32 mouse cellular contexts compared by ENCODE assay signal in genomic region chr4:95489059-95489458, GRCm38 (mm10).
DNase-seq lines count a peak whose midpoint lies in the region; ATAC-seq lines count a peak whose summit lies in the region.
"Had no signal": no experiment of that assay in that cellular context is flagged by ENCODE, and none has a peak within 500 bp of the region (broad histone marks: within the 10 kb centered on the region; RNA-seq: fewer than 3 reads in every experiment).

No protein-coding gene starts in this region.

- H3K9me3 ChIP-seq in liver, embryonic 16.5 days (replicated peaks; ENCODE audit: control insufficient read depth, low read length), result no peaks in the 10 kb centered on the region
- no peaks in the 10 kb centered on the region for H3K9me3 ChIP-seq in liver, embryonic 12.5 days (replicated peaks)
- no peaks in the 10 kb centered on the region for H3K9me3 ChIP-seq in intestine, embryonic 15.5 days
- no peaks in the 10 kb centered on the region for H3K9me3 ChIP-seq in heart, embryonic 10.5 days
- H3K9me3 ChIP-seq: heart, embryonic 15.5 days; hindbrain, embryonic 12.5 days; liver, embryonic 13.5 days; midbrain, embryonic 10.5 days; midbrain, embryonic 15.5 days; neural tube, embryonic 15.5 days; stomach, embryonic 15.5 days had no signal

- 0 out of 2 replicates have a peak, but pooled peaks have one; percentile 27 for ATAC-seq in liver, embryonic 16.5 days (ENCODE audit: low read depth)
- ATAC-seq in liver, embryonic 12.5 days, result no peak
- ATAC-seq in intestine, embryonic 15.5 days, result 0 out of 2 replicates have a peak, but pooled peaks have one; percentile 29
- ATAC-seq: forebrain, embryonic 16.5 days; hindbrain, postnatal 0 days; midbrain, embryonic 15.5 days; Patski had no signal

- H3K4me2 ChIP-seq in liver, embryonic 16.5 days (ENCODE audit: low read depth, low read length), result no peak overlapping the region
- no peak overlapping the region for H3K4me2 ChIP-seq in liver, embryonic 12.5 days
- H3K4me2 ChIP-seq in intestine, embryonic 15.5 days (replicated peaks), result no peak overlapping the region
- H3K4me2 ChIP-seq: heart, embryonic 15.5 days; hindbrain, embryonic 12.5 days; liver, embryonic 13.5 days; midbrain, embryonic 15.5 days; neural tube, embryonic 15.5 days; stomach, embryonic 15.5 days had no signal

- no peaks in the 10 kb centered on the region for H3K4me1 ChIP-seq in liver, embryonic 16.5 days (ENCODE audit: control insufficient read depth, low read depth, low read length)
- peaks cover 8% of the 10 kb centered on the region; the same call in 1 of the 2 replicates for H3K4me1 ChIP-seq in liver, embryonic 12.5 days
- H3K4me1 ChIP-seq in intestine, embryonic 15.5 days (replicated peaks), result peaks cover 3% of the 10 kb centered on the region; the same call in 1 of the 2 replicates
- H3K4me1 ChIP-seq in heart, embryonic 10.5 days, result peaks cover 14% of the 10 kb centered on the region
- H3K4me1 ChIP-seq: heart, embryonic 15.5 days; hindbrain, embryonic 12.5 days; midbrain, embryonic 10.5 days; midbrain, embryonic 15.5 days; neural tube, embryonic 15.5 days had no signal

- no peaks in the 10 kb centered on the region for H3K27me3 ChIP-seq in liver, embryonic 16.5 days (ENCODE audit: control insufficient read depth, insufficient read depth, low read depth, low read length)
- H3K27me3 ChIP-seq in liver, embryonic 12.5 days (replicated peaks), result no peaks in the 10 kb centered on the region
- no peaks in the 10 kb centered on the region for H3K27me3 ChIP-seq in intestine, embryonic 15.5 days (replicated peaks)
- H3K27me3 ChIP-seq in heart, embryonic 10.5 days (ENCODE audit: insufficient read depth, poor library complexity, severe bottlenecking), result no peaks in the 10 kb centered on the region
- H3K27me3 ChIP-seq: CH12.LX; heart, embryonic 15.5 days; hindbrain, embryonic 12.5 days; liver, embryonic 13.5 days; midbrain, embryonic 15.5 days; neural tube, embryonic 15.5 days; Patski; stomach, embryonic 15.5 days had no signal

- no peak overlapping the region for H3K27ac ChIP-seq in liver, embryonic 16.5 days (ENCODE audit: low read length)
- no peak overlapping the region for H3K27ac ChIP-seq in liver, embryonic 12.5 days
- H3K27ac ChIP-seq in intestine, embryonic 15.5 days, result no peak overlapping the region
- no peak overlapping the region for H3K27ac ChIP-seq in heart, embryonic 10.5 days
- H3K27ac ChIP-seq: heart, embryonic 15.5 days; hindbrain, embryonic 12.5 days; hindbrain, postnatal 0 days; layer of hippocampus, adult 2 months; left cerebral cortex, adult 2 months; liver, embryonic 13.5 days; midbrain, embryonic 10.5 days; midbrain, embryonic 15.5 days; neural tube, embryonic 15.5 days; stomach, embryonic 15.5 days had no signal

- H3K36me3 ChIP-seq in liver, embryonic 16.5 days (ENCODE audit: control insufficient read depth, insufficient read depth), result no peaks in the 10 kb centered on the region
- no peaks in the 10 kb centered on the region for H3K36me3 ChIP-seq in liver, embryonic 12.5 days
- H3K36me3 ChIP-seq in intestine, embryonic 15.5 days, result no peaks in the 10 kb centered on the region
- H3K36me3 ChIP-seq in heart, embryonic 10.5 days, result no peaks in the 10 kb centered on the region
- H3K36me3 ChIP-seq: heart, embryonic 15.5 days; hindbrain, embryonic 12.5 days; liver, embryonic 13.5 days; midbrain, embryonic 10.5 days; midbrain, embryonic 15.5 days; neural tube, embryonic 15.5 days; stomach, embryonic 15.5 days had no signal

- WGBS in liver, embryonic 16.5 days (ENCODE audit: insufficient replicate concordance), result 44% methylated on average over 2 of the region's 2 CpGs
- WGBS in liver, embryonic 12.5 days (ENCODE audit: insufficient replicate concordance), result 68% methylated on average over 2 of the region's 2 CpGs
- WGBS in intestine, embryonic 15.5 days, result 50% methylated on average over 2 of the region's 2 CpGs
- 77% methylated on average over 2 of the region's 2 CpGs for WGBS in heart, embryonic 10.5 days

- no peak overlapping the region for H3K4me3 ChIP-seq in liver, embryonic 16.5 days (ENCODE audit: low read depth, low read length)
- no peak overlapping the region for H3K4me3 ChIP-seq in liver, embryonic 12.5 days
- H3K4me3 ChIP-seq in intestine, embryonic 15.5 days (replicated peaks), result no peak overlapping the region
- no peak overlapping the region for H3K4me3 ChIP-seq in heart, embryonic 10.5 days
- H3K4me3 ChIP-seq: erythroblast, embryonic 14.5 days; heart, embryonic 15.5 days; hindbrain, embryonic 12.5 days; layer of hippocampus, adult 2 months; left cerebral cortex, adult 2 months; liver, embryonic 13.5 days; midbrain, embryonic 10.5 days; midbrain, embryonic 15.5 days; neural tube, embryonic 15.5 days; stomach, embryonic 15.5 days had no signal

- DNase-seq in embryo, embryonic 10.5 days (ENCODE audit: low spot score), result peak; percentile 31
- DNase-seq in embryo, embryonic 9.5 days (ENCODE audit: extremely low spot score), result no peak
- peak; percentile 24 for DNase-seq in MN1 (ENCODE audit: low spot score)
- no peak for DNase-seq in adrenal gland, adult (ENCODE audit: inconsistent age in 2 of 2, low spot score in 1 of 2)
- DNase-seq in heart, embryonic 10.5 days (ENCODE audit: low spot score), result no peak
- DNase-seq: adrenal gland, postnatal 14 days; cerebellum, adult 11 months; cerebellum, adult 9-11 months; gastrocnemius, postnatal 10 days; heart, postnatal 36 days; kidney, adult 2 months; kidney, postnatal 36 days; liver, embryonic 13.5 days; lung, postnatal 10 days; retina, postnatal 1 day; right cerebral cortex, postnatal 14 days had no signal

- H3K9ac ChIP-seq in liver, embryonic 16.5 days (ENCODE audit: low read depth, low read length), result no peak overlapping the region
- H3K9ac ChIP-seq in liver, embryonic 12.5 days, result no peak overlapping the region
- H3K9ac ChIP-seq in intestine, embryonic 15.5 days, result no peak overlapping the region
- H3K9ac ChIP-seq: heart, embryonic 15.5 days; hindbrain, embryonic 12.5 days; liver, embryonic 13.5 days; midbrain, embryonic 15.5 days; neural tube, embryonic 15.5 days; stomach, embryonic 15.5 days had no signal

Comparison
In these comparisons a context has a peak if more than half of its experiments do, and no peak if none do; other contexts are left out.
1. DNase-seq: peak in embryo, embryonic 10.5 days (single experiment) and MN1 (single experiment); none in embryo, embryonic 9.5 days (single experiment), adrenal gland, adult (0 of 2) and heart, embryonic 10.5 days (single experiment).